Mouse (Mus musculus) kidney, postnatal 0 days (tissue): ENCODE measurements around the gene Psmb1. TPM values are rescaled to one million over a fixed set of nuclear protein-coding genes. Genes with fewer than 3 reads are reported as not detected.
"Not testable (repeated sequence)": the region's sequence is repeated elsewhere in the genome, so short reads cannot be mapped to it uniquely, and the experiment has no call there.

Experiments used
- ATAC-seq: fragments of 200-750 bp; cut with Nextera tagmentation; replicated peaks from 2 replicates; pipeline ENCODE4 v1.8.0; 2017; ENCODE audit warnings: low read depth, moderate number of reproducible peaks, moderate TSS enrichment, moderate library complexity; ENCODE audit not compliant: low FRiP score
- DNase-seq: peaks from one replicate; pipeline ENCODE4 v3.0.0-alpha.2; 2016; ENCODE audit warnings: low spot score
- H3K27ac ChIP-seq: fragments of 300-500 bp; sonication (generic); 2 replicates; pipeline ENCODE4 v1.5.1; 2014; ENCODE audit warnings: mild to moderate bottlenecking
- H3K27me3 ChIP-seq: fragments of 300-500 bp; sonication (generic); 2 replicates; pipeline ENCODE4 v1.6.1; 2014; ENCODE audit warnings: low read length, mixed read lengths; ENCODE audit not compliant: insufficient read depth
- H3K36me3 ChIP-seq: fragments of 300-500 bp; sonication (generic); 2 replicates; pipeline ENCODE4 v1.6.1; 2014; ENCODE audit warnings: low read length, mixed read lengths; ENCODE audit not compliant: insufficient read depth
- H3K4me1 ChIP-seq: fragments of 300-500 bp; sonication (generic); replicated peaks from 2 replicates; pipeline ENCODE4 v1.6.1; 2014; ENCODE audit warnings: antibody characterized with exemption, low read length, mixed read lengths; ENCODE audit not compliant: insufficient read depth
- H3K4me2 ChIP-seq: fragments of 300-500 bp; sonication (generic); 2 replicates; pipeline ENCODE4 v1.6.1; 2014; ENCODE audit warnings: mild to moderate bottlenecking, low read length, moderate library complexity, mixed read lengths
- H3K4me3 ChIP-seq: fragments of 300-500 bp; sonication (generic); replicated peaks from 2 replicates; pipeline ENCODE4 v1.5.1; 2014; ENCODE audit warnings: low read depth, low read length
- H3K9ac ChIP-seq: fragments of 300-500 bp; sonication (generic); 2 replicates; pipeline ENCODE4 v1.6.1; 2014; ENCODE audit warnings: low read depth, low read length
- H3K9me3 ChIP-seq: fragments of 300-500 bp; sonication (generic); replicated peaks from 2 replicates; pipeline ENCODE4 v1.6.1; 2016; ENCODE audit warnings: low read length, inconsistent platforms, mixed read lengths
- CTCF ChIP-seq: IDR thresholded peaks from 2 replicates; pipeline ENCODE4 v1.5.1; 2016; ENCODE audit warnings: antibody characterized with exemption, low read depth, mild to moderate bottlenecking, moderate library complexity
- WGBS: fragments of 180-500 bp; shearing (Covaris S2); extraction: QIAGEN DNeasy Blood & Tissue Kit; methylation state at CpG from one replicate; pipeline ENCODE4 v1.1.7; 2014; 5-methylcytosine and 5-hydroxymethylcytosine counted together
- polyA plus RNA-seq: library from polyadenylated mRNA; unstranded; fragments of >200 nt; fragmentation: Nextera tagmentation; extraction: Ambion mirVana; gene quantifications from 2 replicates; pipeline ENCODE4 v1.2.1, GENCODE M21; 2015

The Psmb1 gene
- polyA plus RNA-seq, 1 experiment from 2014 or later, result 318 TPM

- TF ChIP-seq CTCF, result no peak
- Histone ChIP-seq H3K9ac (no peak overlapping the region), H3K4me3 (no peak overlapping the region), H3K9me3 (no peaks in the 10 kb centered on the region), H3K4me1 (no peaks in the 10 kb centered on the region), H3K27ac (no peak overlapping the region), H3K27me3 (no peaks in the 10 kb centered on the region), H3K36me3 (no peaks in the 10 kb centered on the region), H3K4me2 (no peak overlapping the region)
- DNase-seq (no peak), ATAC-seq (no peak)
- WGBS, result 54% methylated on average over 3 of the region's 3 CpGs
These were observed 49.9 kb downstream of the Psmb1 start for GRCm38 (mm10) chr17:15449606-15450005.

- H3K4me1 ChIP-seq, H3K4me3 ChIP-seq, DNase-seq, H3K36me3 ChIP-seq, H3K27ac ChIP-seq, H3K4me2 ChIP-seq, H3K27me3 ChIP-seq, ATAC-seq, H3K9ac ChIP-seq, H3K9me3 ChIP-seq: not testable (repeated sequence)
- 77% methylated on average over 5 of the region's 6 CpGs for WGBS
These were observed 50.4 kb downstream of the Psmb1 start for GRCm38 (mm10) chr17:15449144-15449543.

- Histone ChIP-seq H3K4me1 (no peaks in the 10 kb centered on the region), H3K4me2 (no peak overlapping the region), H3K9me3 (no peaks in the 10 kb centered on the region), H3K27me3 (no peaks in the 10 kb centered on the region), H3K27ac (no peak overlapping the region), H3K9ac (no peak overlapping the region), H3K4me3 (no peak overlapping the region), H3K36me3 (no peaks in the 10 kb centered on the region)
- WGBS, result 78% methylated on average over 5 of the region's 5 CpGs
- ATAC-seq (no peak), DNase-seq (no peak)
- no peak for TF ChIP-seq CTCF
These were observed 51.7 kb downstream of the Psmb1 start for GRCm38 (mm10) chr17:15447831-15448230.

- H3K9me3 ChIP-seq, result no peaks in the 10 kb centered on the region
- H3K27me3 ChIP-seq, result no peaks in the 10 kb centered on the region
- no peaks in the 10 kb centered on the region for H3K36me3 ChIP-seq
- WGBS, result 78% methylated on average over 3 of the region's 3 CpGs
- no peak overlapping the region for H3K27ac ChIP-seq
- H3K9ac ChIP-seq, result no peak overlapping the region
- H3K4me3 ChIP-seq, result no peak overlapping the region
- TF ChIP-seq CTCF, result no peak
- ATAC-seq (no peak), DNase-seq (no peak)
- peaks cover 5% of the 10 kb centered on the region for H3K4me1 ChIP-seq
- no peak overlapping the region for H3K4me2 ChIP-seq
These were observed 54.1 kb downstream of the Psmb1 start for GRCm38 (mm10) chr17:15445421-15445820.

GRCm38 (mm10) chr17:15440463-15441121, 59.0 kb downstream of the Psmb1 start:
- ATAC-seq, result peak; percentile 91
- H3K4me1 ChIP-seq, result peaks cover 11% of the 10 kb centered on the region
- peak overlapping the region; percentile 16; the same call in 1 of the 2 replicates for H3K4me2 ChIP-seq
- H3K9me3 ChIP-seq, result no peaks in the 10 kb centered on the region
- TF ChIP-seq CTCF, result no peak
- no peaks in the 10 kb centered on the region for H3K36me3 ChIP-seq
- H3K9ac ChIP-seq, result peak overlapping the region; percentile 13; the same call in 1 of the 2 replicates
- no peaks in the 10 kb centered on the region for H3K27me3 ChIP-seq
- H3K27ac ChIP-seq, result peak overlapping the region; percentile 37; the same call in 1 of the 2 replicates
- H3K4me3 ChIP-seq, result no peak overlapping the region
- DNase-seq, result peak; percentile 90
- 8% methylated on average over 11 of the region's 11 CpGs for WGBS

GRCm38 (mm10) chr17:15440067-15440462, 59.5 kb downstream of the Psmb1 start:
- Histone ChIP-seq H3K4me1 (peaks cover 11% of the 10 kb centered on the region), H3K9ac (no peak overlapping the region), H3K4me2 (peak overlapping the region; percentile 16; the same call in 1 of the 2 replicates), H3K4me3 (no peak overlapping the region), H3K9me3 (no peaks in the 10 kb centered on the region), H3K27ac (0 out of 2 replicates have a peak overlapping the region, but pooled peaks have one; percentile 36), H3K36me3 (no peaks in the 10 kb centered on the region), H3K27me3 (no peaks in the 10 kb centered on the region)
- DNase-seq (no peak), ATAC-seq (peak; percentile 8; the same call in 1 of the 2 replicates)
- 38% methylated on average over 8 of the region's 8 CpGs for WGBS
- TF ChIP-seq CTCF, result no peak
